Mouse (Mus musculus): ENCODE results near the gene Atf6b. TPM values are rescaled to one million over a fixed set of nuclear protein-coding genes. Genes with fewer than 3 reads are reported as not detected.
A peak's percentile ranks its signal among the peaks of the same experiment; 100 is the strongest.

Atf6b gene
- polyA plus RNA-seq, 1 experiment from 2014 or later = 39.6 TPM

DNA sequence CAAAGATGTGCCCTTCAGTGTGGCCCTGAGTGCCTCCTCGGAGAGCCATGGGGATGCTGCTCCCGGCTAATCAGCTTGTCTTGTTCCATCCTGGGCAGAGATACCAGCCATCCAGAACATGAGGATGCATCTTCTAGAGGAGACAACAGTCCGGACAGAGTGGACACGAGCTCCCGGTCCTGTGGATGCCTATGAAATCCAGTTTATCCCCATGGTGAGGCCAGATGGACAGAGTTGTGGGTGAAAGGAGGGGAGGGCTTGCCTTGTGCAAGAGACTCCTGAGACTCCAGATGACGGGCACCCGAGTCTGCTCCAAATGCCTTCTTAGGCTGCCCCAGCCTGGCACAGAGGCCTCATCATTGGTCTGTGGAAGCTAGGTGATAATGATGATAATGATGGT lies 26.2 kb downstream of the Atf6b start:
- Histone ChIP-seq H3K36me3 (no peaks in the 10 kb centered on the region), H3K9ac (no peak overlapping the region), H3K4me2 (no peak overlapping the region), H3K27ac (no peak overlapping the region), H3K9me3 (replicated peaks) (no peaks in the 10 kb centered on the region), H3K4me1 (replicated peaks) (peaks cover 34% of the 10 kb centered on the region), H3K27me3 (peaks cover 79% of the 10 kb centered on the region), H3K4me3 (no peak overlapping the region)
- WGBS = 77% methylated on average over 7 of the region's 7 CpGs
- ATAC-seq (replicated peaks; ENCODE audit: insufficient number of reproducible peaks, insufficient read depth, low FRiP score, low read depth) = no peak

DNA sequence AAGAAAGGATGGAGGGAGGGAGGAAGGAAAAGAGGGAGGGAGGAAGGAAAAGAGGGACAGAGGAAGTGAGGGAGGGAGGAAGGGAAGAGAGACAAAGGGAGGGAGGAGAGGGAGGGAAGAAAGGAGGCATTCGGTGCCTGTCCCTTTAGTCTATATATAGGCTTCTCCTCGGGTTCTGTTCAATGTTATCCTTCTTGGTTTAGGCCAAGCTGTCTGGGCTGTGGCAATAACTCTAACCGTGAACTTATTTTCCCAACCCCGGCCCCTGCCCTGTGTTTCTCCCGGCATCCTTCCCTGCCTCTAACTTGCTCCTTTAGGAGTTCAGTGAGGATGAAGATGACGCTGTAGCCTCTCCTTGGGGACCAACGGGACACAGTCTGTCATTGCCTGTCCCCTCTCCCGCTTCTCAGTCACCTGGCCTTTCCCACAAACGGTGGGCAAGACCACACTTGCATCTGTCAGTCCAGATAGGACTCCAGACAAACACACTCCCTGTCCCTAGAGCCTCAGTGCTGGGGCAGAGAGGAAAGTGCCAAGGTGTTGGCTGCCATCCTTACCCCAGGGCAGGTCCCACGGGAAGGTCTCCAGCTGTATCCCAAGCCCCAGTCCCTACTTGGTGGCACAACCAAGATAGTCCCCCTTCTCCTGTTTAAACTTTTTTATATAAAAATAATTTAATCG lies 27.7 kb downstream of the Atf6b start:
- H3K4me1 ChIP-seq (replicated peaks) = peaks cover 34% of the 10 kb centered on the region

DNA sequence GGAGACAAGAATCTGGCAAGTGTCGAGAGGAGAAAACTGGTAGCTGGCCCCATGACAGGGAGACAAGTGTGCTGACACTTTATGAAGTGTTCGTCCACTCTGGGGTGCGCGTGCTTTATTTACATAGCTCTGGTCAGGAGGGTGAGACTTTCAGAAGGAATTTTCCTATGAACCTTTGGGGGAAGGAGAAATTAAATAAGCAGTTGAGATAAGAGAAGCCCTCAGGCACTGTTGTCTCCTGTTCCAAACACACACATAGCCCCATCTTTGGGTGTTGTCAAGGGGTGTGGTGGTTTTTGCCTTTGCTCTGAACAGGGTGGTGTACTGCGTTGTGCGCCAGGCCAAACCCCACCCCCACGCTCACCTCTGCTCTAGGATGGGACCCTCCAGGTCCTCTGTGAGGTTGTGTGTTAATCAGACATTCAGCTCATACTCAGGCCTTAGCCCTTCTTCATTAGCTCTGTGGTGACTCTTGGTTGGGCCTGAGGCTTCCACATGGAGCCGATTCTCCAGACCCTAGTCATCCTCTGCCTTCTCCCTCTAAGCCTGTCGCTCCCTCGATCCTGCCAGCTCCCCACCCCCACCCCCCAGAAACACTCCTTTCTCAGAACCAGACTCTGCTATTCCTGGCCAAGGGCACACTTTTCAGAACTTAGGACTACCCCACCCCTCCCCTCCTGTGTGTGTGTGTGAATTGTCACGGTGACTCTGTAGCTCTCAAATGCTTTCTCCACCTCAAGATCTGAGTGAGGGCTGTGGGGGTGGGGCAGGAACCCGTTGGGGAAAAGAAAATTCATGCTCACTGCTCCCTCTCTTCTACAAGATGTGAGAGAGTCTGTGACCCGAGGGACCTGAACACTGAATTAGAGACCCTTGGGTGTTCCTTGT lies 28.5 kb downstream of the Atf6b start:
- H3K27ac ChIP-seq = no peak overlapping the region
- no peak overlapping the region for H3K4me3 ChIP-seq
- ATAC-seq (replicated peaks; ENCODE audit: insufficient number of reproducible peaks, insufficient read depth, low FRiP score, low read depth) = no peak
- H3K9ac ChIP-seq = no peak overlapping the region
- WGBS = 40% methylated on average over 13 of the region's 13 CpGs
- no peaks in the 10 kb centered on the region for H3K36me3 ChIP-seq
- H3K4me1 ChIP-seq (replicated peaks) = peaks cover 34% of the 10 kb centered on the region
- no peaks in the 10 kb centered on the region for H3K9me3 ChIP-seq (replicated peaks)
- H3K4me2 ChIP-seq = no peak overlapping the region
- H3K27me3 ChIP-seq = peaks cover 81% of the 10 kb centered on the region

More for the DNA sequence above, 27.7 kb downstream of the Atf6b start:
- Histone ChIP-seq H3K4me3 (no peak overlapping the region), H3K36me3 (no peaks in the 10 kb centered on the region), H3K9me3 (replicated peaks) (no peaks in the 10 kb centered on the region), H3K27ac (no peak overlapping the region), H3K4me2 (no peak overlapping the region), H3K27me3 (peaks cover 83% of the 10 kb centered on the region), H3K9ac (no peak overlapping the region)
- ATAC-seq (replicated peaks; ENCODE audit: insufficient number of reproducible peaks, insufficient read depth, low FRiP score, low read depth) = no peak
- WGBS = 37% methylated on average over 11 of the region's 11 CpGs

DNA sequence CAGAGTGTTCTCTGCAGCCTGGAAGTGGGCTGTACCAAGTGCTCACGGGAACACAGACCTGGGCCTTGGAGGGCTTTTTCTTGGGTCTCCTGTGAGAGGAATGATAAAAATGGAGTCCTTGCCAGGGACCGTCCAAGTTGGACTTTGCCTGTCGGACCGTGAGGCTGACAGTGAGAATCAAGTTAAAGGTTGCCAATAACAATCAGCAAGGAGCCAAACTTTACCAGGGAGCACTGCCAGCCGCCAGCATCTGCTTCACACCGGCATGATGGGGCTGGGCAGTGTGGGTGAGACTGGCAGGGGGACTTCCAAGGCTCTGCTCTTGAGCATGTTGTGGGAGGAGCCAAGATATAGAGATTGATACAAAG lies 29.1 kb downstream of the Atf6b start:
- WGBS = 50% methylated on average over 6 of the region's 6 CpGs
- ATAC-seq (replicated peaks; ENCODE audit: insufficient number of reproducible peaks, insufficient read depth, low FRiP score, low read depth) = no peak
- Histone ChIP-seq H3K9ac (no peak overlapping the region), H3K27ac (no peak overlapping the region), H3K9me3 (replicated peaks) (no peaks in the 10 kb centered on the region), H3K4me2 (no peak overlapping the region), H3K4me1 (replicated peaks) (peaks cover 33% of the 10 kb centered on the region), H3K27me3 (peaks cover 75% of the 10 kb centered on the region), H3K36me3 (no peaks in the 10 kb centered on the region), H3K4me3 (no peak overlapping the region)

DNA sequence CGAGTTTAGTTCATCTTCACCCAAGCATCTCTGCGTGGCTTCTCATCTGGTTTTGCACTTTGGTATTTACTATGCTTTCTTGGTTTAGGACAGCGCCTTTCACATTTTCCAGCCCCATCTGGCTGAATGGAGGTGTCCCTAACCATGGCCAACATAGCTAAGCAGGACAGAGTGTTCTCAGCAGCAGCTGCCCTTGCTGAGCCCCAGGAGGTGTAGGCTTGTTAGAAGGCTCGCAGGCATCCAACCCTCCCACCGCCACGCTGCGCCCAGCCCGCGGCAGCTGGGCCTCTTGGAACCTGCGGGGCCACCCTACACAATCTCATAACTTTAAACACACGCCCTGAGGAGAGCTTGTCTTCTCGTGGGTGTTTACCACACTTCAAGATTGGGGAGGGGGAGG lies 29.7 kb downstream of the Atf6b start:
- no peak for ATAC-seq (replicated peaks; ENCODE audit: insufficient number of reproducible peaks, insufficient read depth, low FRiP score, low read depth)
- no peak overlapping the region for H3K4me2 ChIP-seq
- 71% methylated on average over 12 of the region's 12 CpGs for WGBS
- no peak overlapping the region for H3K9ac ChIP-seq
- peaks cover 69% of the 10 kb centered on the region for H3K27me3 ChIP-seq
- peaks cover 33% of the 10 kb centered on the region for H3K4me1 ChIP-seq (replicated peaks)
- no peaks in the 10 kb centered on the region for H3K36me3 ChIP-seq
- H3K4me3 ChIP-seq = no peak overlapping the region
- H3K9me3 ChIP-seq (replicated peaks) = no peaks in the 10 kb centered on the region
- no peak overlapping the region for H3K27ac ChIP-seq

DNA sequence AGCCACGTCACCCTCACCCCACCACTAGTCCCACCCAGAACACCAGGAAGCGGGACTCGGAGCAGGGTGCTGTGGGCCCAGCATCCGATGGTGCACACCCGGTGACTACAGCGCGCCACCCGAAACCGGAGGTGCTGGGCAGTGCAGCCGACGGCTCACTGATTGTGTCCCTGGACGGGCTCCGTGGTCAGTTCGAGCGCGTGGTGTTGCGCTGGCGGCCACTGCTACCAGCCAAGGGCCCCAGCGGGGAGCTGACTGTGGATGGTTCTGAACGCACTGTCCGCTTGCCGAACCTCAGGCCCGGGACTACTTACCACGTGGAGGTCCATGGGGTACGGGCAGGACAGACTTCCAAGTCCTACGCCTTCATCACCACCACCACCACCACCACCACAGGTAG lies 33.2 kb downstream of the Atf6b start:
- ATAC-seq (replicated peaks; ENCODE audit: insufficient number of reproducible peaks, insufficient read depth, low FRiP score, low read depth) = no peak
- Histone ChIP-seq H3K4me2 (no peak overlapping the region), H3K36me3 (no peaks in the 10 kb centered on the region), H3K4me1 (replicated peaks) (peaks cover 49% of the 10 kb centered on the region), H3K4me3 (no peak overlapping the region), H3K27ac (no peak overlapping the region), H3K27me3 (peaks cover 49% of the 10 kb centered on the region), H3K9me3 (replicated peaks) (no peaks in the 10 kb centered on the region), H3K9ac (no peak overlapping the region)
- 76% methylated on average over 26 of the region's 26 CpGs for WGBS

DNA sequence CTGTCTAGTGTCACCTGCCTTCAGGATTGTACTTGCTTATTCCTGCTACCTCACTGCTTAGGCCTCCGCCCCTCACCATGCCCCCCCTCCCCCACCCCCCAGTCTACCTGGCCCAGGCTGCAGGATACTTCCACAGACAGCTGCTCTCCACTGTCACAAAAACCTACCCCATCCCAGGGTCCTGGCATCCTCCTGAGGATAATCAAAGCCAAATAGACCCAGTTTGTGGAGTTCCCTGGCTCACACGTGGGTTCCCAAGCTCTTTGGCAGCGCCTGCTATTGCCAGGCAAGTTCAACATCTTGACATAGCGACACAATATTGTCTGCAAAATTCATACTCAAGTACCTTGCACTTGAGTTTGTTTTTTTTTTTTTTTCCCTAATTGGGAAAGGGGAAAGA lies 33.7 kb downstream of the Atf6b start:
- peaks cover 49% of the 10 kb centered on the region for H3K27me3 ChIP-seq
- H3K4me2 ChIP-seq = no peak overlapping the region
- no peak overlapping the region for H3K4me3 ChIP-seq
- H3K9me3 ChIP-seq (replicated peaks) = no peaks in the 10 kb centered on the region
- no peak overlapping the region for H3K27ac ChIP-seq
- WGBS = 85% methylated on average over 4 of the region's 4 CpGs
- H3K36me3 ChIP-seq = no peaks in the 10 kb centered on the region
- peaks cover 49% of the 10 kb centered on the region for H3K4me1 ChIP-seq (replicated peaks)
- no peak for ATAC-seq (replicated peaks; ENCODE audit: insufficient number of reproducible peaks, insufficient read depth, low FRiP score, low read depth)
- no peak overlapping the region for H3K9ac ChIP-seq

DNA sequence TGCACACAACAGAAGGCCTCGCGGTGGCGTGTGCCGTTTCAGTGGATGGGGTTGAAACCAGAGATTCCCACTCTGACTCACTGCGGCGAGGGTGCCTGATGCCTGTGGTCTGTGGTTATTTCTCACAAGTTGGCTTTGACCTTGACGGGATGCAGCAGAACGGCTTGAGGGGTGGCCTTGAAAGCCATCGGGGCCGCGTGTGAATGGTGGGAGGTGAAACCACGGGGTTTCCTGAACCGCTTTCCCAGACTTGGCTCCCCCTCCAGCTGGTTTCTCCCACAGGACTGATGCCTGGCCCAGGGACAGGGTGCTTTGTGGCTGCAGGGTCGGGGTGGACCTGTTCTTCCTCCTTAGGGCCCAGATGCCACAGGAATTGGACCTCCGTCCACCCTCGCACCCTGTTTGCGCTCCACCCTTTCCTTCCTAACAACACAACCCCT lies 34.2 kb downstream of the Atf6b start:
- no peak for ATAC-seq (replicated peaks; ENCODE audit: insufficient number of reproducible peaks, insufficient read depth, low FRiP score, low read depth)
- WGBS = 59% methylated on average over 17 of the region's 17 CpGs
- no peaks in the 10 kb centered on the region for H3K9me3 ChIP-seq (replicated peaks)
- no peaks in the 10 kb centered on the region for H3K36me3 ChIP-seq
- peaks cover 49% of the 10 kb centered on the region for H3K4me1 ChIP-seq (replicated peaks)
- no peak overlapping the region for H3K4me2 ChIP-seq
- H3K27me3 ChIP-seq = peaks cover 45% of the 10 kb centered on the region
- H3K9ac ChIP-seq = no peak overlapping the region
- no peak overlapping the region for H3K27ac ChIP-seq
- H3K4me3 ChIP-seq = no peak overlapping the region

DNA sequence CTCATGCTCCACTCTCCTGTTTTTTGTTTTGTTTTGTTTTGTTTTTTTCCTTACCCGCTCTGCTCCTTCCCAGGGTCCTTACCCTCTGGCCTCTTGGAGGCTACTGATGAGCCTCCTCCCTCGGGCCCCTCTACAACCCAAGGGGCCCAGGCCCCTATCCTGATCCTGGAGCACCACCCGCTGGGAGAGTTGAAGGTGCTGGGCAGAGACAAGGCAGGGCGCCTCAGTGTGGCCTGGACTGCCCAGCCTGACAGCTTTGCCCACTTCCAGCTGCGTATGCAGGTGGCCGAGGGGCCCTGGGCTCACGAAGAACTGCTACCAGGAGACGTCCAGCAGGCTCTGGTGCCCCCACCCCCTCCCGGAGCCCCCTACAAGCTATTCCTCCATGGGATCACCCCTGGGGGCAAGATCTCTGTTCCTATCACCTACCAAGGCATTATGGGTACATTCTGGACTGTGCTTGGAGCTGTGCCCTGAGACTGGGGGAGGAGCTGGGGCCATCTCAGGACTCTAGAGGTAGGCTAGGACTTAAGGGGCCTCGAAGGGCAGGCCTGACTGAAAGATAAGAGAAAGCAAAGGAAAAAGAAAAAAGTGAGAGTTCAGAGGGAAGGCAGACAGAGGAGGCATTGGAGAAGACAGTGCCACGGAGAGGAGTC lies 35.1 kb downstream of the Atf6b start:
- Histone ChIP-seq H3K4me3 (no peak overlapping the region), H3K27me3 (peaks cover 39% of the 10 kb centered on the region), H3K9ac (no peak overlapping the region), H3K36me3 (no peaks in the 10 kb centered on the region), H3K4me2 (no peak overlapping the region), H3K27ac (no peak overlapping the region), H3K4me1 (replicated peaks) (peaks cover 48% of the 10 kb centered on the region), H3K9me3 (replicated peaks) (no peaks in the 10 kb centered on the region)
- ATAC-seq (replicated peaks; ENCODE audit: insufficient number of reproducible peaks, insufficient read depth, low FRiP score, low read depth) = no peak
- WGBS = 60% methylated on average over 11 of the region's 11 CpGs

DNA sequence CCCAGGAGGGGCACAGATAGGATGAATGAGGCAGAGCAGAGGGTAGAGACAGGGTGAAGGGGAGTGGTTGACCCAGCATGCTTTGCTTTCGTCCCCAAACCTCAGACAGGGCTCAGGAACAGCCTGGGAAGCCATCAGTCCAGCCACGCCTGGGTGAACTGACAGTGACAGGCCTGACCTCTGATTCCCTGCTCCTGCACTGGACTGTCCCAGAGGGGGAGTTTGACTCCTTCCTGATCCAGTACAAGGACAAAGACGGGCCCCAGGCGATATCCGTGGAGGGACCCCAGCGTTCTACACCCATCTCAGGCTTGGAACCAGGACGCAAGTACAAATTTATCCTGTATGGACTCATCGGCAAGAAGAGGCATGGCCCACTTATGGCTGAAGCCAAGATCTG lies 36.2 kb downstream of the Atf6b start:
- peaks cover 48% of the 10 kb centered on the region for H3K4me1 ChIP-seq (replicated peaks)
- 67% methylated on average over 8 of the region's 8 CpGs for WGBS
- no peaks in the 10 kb centered on the region for H3K9me3 ChIP-seq (replicated peaks)
- H3K4me2 ChIP-seq = no peak overlapping the region
- ATAC-seq (replicated peaks; ENCODE audit: insufficient number of reproducible peaks, insufficient read depth, low FRiP score, low read depth) = no peak
- no peak overlapping the region for H3K27ac ChIP-seq
- H3K36me3 ChIP-seq = no peaks in the 10 kb centered on the region
- H3K4me3 ChIP-seq = no peak overlapping the region
- H3K27me3 ChIP-seq = peaks cover 28% of the 10 kb centered on the region
- H3K9ac ChIP-seq = no peak overlapping the region

DNA sequence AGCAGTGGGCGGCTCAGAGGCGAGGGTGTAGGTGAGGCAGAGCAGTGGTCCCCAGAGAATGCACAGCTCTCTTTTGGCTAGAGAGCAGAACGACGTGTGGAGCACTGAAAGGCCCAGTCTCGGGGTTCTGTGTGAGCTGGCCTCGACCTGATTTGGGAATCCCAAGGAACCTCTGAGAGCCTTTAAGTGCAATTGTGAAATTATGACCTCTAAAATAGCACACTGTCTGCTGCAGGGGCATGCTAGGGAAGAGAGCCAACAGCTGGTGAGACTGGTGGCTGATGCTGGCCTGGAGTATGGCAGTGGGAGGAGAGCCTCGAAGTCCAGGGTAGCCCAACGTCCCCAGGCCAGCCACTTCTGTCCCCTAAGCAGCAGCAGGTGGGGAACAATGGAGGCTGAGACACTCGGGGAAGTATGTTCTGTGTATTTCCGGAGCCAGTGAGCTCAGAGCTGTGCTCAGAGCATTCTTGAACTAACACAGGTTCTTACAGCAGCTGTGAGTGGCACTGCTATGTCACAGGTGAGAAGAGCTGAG lies 36.8 kb downstream of the Atf6b start:
- H3K4me3 ChIP-seq = no peak overlapping the region
- H3K4me2 ChIP-seq = no peak overlapping the region
- no peaks in the 10 kb centered on the region for H3K36me3 ChIP-seq
- no peaks in the 10 kb centered on the region for H3K9me3 ChIP-seq (replicated peaks)
- H3K27me3 ChIP-seq = peaks cover 23% of the 10 kb centered on the region
- 65% methylated on average over 10 of the region's 10 CpGs for WGBS
- H3K27ac ChIP-seq = peak overlapping the region; percentile 75; the same call in 1 of the 2 replicates
- H3K9ac ChIP-seq = no peak overlapping the region
- ATAC-seq (replicated peaks; ENCODE audit: insufficient number of reproducible peaks, insufficient read depth, low FRiP score, low read depth) = no peak
- H3K4me1 ChIP-seq (replicated peaks) = peaks cover 48% of the 10 kb centered on the region
